Mouse (Mus musculus) heart, postnatal 4 days (tissue): ENCODE results near the gene 1700012B07Rik. TPM values are rescaled to one million over a fixed set of nuclear protein-coding genes. Genes with fewer than 3 reads are reported as not detected.

Experiments used
- DNase-seq: peaks from one replicate; pipeline ENCODE4 v3.0.0; 2021
- total RNA-seq, 2 experiments: library from RNA; stranded (reverse); gene quantifications; 2 replicates each; pipeline ENCODE4 v1.2.3; 2021

1700012B07Rik gene
- total RNA-seq, 2 experiments from 2014 or later = not detected

DNA sequence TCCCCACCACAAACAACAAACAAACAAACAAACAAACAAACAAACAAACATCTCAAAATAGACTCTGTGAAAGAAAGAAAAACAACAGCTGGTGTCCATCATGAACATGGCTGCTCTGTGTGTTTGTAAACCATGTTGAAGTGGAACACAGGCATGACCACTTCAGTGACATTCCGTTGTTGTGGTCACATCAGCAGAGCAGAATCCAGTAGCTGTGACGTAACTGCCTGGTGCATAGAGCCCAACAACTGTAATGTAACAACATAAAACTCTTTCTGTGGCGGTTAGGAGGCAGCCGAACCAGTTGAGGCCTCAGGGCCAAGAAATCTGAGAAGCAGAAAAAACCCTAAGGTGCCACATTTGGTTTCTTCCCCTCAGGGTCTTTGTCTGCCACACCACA lies 17.8 kb upstream of the 1700012B07Rik start:
- no peak for DNase-seq

DNA sequence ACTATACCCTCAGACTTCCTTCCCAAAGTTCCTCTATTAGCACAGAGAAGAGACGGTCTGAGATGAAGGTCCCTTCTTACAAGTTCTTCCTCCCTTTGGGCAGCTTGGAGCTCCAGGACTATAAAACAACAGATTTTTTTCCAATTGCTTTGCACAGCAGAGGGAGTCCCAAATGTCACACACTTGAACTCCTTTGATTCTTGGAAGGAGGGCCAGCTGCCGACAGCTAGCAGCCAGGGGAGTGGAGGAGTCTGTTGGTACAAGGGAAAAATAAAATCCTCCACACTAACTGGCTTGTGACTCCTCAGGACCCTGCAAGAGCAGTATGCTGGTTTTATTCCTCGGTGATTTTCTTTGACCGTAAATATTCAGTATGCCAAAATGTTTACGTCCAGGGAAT lies 16.6 kb upstream of the 1700012B07Rik start:
- DNase-seq = no peak

DNA sequence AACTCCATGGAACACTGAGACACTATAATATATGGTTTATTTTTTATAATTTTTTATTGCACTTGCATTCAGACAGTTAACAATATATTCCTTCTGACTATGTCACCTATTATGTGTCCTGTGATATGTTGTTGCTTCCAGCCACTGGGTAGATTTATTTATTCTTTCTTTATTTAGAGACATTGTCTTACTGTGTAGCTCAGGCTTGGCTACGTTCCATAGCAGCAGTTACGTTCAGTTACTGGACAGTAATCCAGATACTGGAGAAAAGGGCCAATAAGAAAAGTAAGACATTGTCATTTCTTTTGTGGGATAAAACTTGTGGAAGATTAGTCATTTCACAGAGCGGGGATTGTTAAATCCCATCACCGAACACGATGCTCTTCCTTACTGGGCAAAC lies 2.5 kb upstream of the 1700012B07Rik start:
- no peak for DNase-seq

DNA sequence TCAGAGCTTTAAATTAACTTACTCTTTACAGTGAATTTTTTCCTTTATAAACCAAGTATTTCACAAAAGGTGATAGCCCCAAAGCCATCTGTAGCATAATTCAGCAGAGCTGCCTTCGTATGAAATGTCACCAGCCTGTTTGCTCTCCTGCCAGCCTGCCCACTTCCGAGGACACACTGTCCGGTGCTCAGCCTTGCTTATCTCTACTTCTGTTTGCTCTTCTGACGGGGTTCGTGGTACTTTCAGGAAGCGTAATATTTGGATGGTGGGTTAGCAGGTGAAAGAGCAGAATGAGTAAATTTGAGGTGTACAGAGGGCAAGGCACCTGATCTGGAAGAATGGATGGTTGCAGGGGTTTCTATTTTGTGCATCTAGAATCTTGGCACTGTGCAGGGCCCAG lies 5.6 kb downstream of the 1700012B07Rik start:
- DNase-seq = no peak

DNA sequence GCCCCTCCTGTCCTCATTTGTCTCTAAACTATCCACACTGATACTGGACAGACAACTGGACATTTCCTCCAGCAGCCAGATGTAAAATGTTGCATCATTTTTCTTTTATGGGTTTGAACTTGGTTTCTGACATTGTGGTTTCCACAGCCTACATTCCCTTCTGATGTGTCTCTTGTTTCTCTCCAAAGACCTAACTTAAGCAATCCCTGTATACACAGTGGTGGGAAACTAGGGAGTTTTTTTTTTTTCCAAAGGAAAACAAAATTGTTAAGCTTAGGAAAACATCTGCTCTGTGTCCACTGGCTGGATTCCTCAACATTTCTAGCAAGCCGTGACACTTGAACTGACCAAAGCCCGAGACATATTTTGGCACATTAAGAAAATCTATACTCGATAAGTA lies 10.4 kb downstream of the 1700012B07Rik start:
- DNase-seq = no peak

DNA sequence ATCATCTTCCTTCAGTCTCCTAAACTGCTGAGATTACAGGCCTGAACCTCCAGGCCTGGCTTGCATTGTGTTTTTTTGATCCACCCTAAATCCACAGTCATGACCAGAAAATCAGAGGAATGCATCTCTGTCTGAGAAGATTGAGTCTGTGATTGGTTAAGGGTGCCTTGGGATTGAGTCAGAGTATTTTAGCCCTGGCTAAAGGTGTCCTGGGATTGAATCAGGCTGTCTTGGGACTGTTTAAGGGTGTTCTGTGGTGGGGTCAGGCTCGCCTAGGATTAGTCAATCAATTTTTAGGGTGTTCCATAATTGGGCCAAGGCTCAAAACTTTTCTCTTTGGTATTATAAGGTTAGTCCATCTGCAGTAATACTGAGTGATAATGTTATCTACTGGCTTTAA lies 10.9 kb downstream of the 1700012B07Rik start:
- DNase-seq = no peak

DNA sequence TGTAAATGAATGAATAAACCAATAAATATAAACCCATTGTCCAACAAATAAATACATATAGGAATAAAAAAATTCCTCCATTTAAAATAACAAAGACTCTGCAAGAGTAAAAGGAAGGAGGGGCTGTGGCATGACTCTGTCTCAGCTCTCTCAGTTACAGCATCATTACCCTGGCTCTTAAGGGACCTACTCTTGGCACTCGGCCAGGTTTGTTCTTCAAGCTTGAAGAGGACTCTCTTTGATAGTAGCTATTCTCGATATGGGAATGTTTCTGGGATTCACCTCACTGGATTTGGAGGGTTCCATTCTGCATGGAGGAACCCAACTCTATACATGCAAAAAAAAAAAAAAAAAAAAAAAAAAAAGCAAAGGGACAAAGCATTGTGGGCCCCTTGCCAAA lies 16.1 kb downstream of the 1700012B07Rik start:
- peak; percentile 35 for DNase-seq

DNA sequence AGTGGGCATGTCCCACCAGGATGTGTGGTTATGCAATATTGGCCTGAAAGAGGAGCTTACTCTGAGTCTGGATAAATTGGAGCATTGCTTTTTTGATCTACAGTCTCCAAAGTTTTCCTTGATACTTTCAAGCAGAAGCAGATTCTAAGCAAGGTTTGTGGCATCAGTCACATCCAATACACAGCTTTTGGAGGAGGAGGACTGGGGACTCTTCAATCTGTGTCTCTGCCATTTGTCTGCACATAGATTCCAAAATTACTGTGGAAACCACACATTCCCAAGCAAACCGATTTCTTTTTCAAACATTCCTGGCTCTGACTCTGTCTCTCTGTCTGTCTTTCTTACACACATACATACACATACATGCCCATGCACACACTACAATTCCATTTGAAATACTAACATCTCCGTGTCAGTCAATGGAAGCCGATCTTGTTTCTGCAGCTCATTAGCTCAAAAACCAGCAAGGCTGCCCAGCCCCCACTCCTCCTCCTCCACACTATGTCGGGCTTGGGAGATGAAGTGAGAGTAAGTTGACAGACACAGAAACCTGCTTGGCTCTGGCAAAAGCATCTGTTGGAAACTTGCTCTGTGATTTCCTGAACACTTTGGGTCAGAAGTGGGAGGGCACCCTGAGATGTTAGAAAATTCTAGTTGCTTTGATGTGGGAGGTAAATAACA lies 18.5 kb downstream of the 1700012B07Rik start:
- DNase-seq = no peak

DNA sequence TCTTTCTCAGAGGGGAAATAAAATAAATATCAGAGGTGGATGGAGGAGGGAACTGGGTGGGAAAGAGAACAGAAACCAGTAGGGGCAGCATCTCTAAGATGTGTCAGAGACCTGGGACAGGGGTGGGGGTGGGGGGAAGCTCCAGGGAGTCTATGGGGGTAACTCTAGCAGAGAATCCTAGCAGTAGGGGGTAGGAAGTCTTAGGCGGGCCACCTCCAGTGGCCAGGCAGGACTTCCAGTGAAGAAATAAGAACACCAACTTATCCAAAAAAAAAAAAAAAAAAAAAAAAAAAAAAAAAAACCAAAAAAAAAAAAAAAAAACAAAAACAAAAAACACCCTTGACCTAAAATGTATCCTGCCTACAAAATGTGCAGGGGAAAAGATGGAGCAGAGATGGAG lies 26.3 kb downstream of the 1700012B07Rik start:
- DNase-seq = no peak

DNA sequence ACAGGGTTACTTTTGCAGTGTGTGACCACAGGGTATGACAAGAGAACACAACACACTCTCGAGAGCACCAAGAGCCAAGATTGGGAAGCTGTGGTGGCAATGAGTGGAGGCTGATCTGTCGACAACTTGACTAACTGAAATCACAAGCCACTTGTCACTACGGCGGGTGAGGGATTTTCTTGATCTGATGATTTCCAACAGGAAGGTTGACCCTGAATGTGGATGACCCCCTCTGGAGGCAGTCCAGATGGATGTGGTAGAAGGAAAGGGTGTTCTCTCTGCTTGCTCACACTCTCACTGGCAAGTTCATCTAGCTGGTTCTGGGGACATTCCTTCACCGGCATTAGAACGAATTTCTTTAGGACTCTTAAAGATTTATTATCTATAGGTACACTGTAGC lies 30.3 kb downstream of the 1700012B07Rik start:
- DNase-seq = no peak

DNA sequence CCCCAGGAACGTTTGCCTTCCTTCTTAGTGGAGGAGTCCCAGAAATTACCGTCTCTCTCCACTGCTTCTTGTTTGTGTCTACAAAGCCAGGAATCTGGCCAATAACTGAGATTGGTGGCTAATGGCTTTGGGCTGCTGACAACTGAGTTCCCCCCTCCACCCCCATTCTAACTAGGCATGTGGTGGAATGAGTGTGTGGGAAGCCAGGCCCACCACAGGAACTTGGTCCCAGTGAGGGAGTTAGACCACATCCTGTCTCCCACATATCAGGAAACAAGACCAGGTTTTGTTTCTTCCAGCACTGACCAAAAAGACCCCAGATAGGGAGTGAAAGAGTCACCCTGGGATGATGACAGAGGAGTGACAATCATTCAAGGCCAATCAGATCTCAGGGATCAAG lies 32.3 kb downstream of the 1700012B07Rik start:
- DNase-seq = no peak

DNA sequence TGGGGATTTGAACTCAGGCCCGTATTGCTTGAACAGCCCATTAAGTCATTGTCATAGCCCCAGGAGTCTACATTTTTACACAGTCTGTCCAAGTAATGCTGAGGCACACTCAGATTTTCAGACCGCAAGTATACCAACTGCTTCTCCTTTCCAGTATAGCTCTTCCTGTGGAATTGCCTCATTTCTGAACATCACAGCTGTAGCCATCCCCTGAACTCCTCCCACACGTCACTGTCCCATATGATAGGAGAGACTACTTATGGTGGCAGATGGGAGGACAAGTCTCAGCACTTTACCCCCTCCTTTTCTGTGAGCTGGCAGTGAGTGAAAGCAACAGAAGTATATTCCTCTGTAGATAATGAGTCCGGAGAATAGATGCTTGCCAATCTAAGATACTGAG lies 34.3 kb downstream of the 1700012B07Rik start:
- DNase-seq = no peak

DNA sequence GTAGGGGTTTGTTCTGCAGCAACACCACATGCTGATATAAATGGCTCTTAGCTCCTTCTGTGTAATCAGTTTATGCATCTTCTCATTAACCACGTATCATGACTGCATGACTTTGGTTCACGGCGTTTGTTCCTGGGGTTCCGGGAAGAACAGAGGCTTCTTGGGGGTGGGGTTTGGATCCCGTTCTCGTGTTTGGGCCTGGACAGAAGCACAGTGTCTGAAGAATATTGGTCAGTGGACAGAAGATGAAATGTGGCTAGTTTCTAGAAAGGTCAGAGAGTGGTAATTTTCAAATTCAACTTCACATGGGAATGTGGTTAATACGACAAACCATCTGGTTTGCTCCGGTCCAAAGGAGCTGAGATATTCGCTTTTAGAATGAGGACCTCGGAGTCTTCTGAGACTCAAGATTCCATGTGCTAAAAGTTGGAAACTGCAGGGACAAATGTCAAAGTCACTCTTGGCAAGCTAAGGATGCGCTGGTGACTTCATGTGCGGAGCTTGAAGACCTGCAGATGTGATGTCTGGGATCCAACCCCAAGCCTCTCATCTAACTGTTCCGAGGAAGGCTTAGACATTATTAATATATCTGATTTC lies 35.3 kb downstream of the 1700012B07Rik start:
- no peak for DNase-seq

DNA sequence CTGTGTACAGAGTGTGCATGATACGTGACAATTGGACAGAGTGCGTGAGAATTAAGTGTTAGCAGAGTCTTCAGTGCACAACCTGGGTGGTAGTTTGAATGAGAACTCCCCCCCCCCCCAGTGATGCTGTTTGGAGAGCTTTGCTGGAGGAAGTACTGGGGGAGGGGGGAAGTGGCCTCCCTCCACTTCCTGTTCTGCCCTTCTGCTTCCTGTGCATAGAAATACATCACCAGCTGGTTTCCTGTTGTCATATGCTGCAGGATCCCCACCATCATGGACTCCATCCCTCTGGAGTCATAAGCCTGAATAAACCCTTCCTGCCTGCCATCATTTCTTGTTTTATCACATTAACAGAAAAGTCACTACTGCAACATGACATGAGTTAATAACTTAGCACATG lies 35.9 kb downstream of the 1700012B07Rik start:
- no peak for DNase-seq

DNA sequence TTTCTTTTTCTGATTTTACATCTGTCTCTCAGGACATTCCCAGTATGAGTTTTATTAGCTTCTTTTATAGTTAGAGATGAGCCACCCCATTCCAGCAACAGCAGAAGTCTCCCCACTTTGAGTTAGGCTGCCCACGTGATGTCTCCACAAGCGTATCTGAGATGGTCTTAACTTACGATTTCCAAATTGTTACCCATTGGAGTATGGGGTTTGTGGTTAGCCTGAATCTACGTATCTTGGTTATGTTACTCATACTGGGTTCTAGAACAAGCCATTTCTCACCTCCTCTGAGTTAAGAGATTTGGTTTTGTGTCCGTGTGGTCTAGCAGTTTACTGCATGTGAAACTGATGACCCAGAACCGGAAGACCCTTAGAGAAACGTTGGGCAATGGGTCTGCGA lies 37.6 kb downstream of the 1700012B07Rik start:
- DNase-seq = no peak

DNA sequence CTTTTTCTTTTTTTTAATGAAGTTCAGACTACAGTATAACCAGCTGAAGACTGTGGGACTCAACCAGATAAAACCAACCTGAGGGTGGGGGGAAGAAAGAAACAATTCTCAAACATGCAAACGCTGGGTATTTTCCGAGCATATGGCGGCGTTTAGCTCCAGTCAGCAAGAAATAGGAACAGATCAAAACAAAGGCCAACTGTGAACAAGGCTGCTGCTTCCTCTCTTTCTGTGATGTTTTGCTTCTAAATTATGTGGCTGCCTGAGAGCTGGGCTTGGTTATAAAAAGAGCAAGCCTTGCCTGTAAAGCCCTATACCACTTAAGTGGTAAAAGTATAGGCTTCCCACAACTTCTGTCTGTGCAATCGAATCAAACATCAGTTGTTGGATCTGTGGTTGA lies 42.5 kb downstream of the 1700012B07Rik start:
- DNase-seq = no peak

DNA sequence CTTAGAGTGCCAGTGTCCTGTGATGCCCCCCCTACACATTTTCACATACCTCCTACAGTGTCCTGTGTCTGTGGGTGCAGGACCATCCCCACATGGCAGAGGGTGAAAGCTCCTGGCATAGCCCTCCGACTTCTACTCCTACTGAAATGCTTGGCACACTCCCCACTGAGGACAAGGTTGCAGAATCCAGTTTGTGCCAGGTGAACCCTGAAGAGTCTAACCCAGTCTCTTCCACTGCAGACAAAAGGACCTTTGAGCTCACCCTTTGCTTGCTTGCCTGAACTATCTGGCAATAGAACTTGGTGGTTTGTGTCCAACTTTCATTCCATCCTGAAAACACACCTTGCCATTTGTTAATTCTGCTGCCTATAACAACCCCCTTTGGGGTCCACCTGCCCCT lies 56.5 kb downstream of the 1700012B07Rik start:
- DNase-seq = no peak

DNA sequence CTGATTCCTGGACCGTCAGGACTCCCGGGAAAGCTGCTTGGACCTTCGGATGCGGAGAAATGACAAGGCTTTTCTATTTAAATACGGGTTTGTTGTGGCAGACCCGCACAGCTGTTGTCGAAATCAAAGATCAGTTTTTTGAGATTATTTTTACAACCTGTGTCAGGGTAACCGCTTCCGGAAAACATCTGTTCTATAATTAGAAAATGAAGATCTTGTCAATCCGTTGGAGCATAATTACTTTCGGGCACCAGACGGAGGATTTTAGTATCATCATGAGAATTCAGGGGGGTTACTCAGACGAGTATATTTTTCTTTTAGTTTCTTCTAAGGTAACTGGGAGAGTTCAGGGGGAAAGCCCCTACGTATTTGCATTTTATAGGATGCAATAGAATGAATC lies 57.7 kb downstream of the 1700012B07Rik start:
- no peak for DNase-seq

DNA sequence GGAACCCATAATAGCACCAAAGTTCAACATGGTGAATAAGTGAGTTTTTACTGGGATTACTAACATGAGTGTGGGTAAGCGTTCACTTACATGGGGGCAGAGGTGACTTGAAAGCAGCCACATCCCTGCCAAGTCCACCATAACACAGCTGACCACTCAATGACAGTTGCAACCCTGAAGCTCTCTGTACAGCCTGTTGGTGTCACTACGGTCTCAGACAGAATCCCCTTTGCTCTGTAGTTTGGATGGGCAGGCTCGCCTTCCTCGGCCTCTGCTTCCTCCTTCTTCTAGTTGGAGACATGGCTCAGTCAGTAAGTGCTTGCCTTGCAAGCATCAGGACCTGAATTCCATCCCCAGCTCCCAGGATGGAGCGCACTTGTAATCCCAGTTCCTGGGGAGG lies 58.8 kb downstream of the 1700012B07Rik start:
- DNase-seq = no peak

DNA sequence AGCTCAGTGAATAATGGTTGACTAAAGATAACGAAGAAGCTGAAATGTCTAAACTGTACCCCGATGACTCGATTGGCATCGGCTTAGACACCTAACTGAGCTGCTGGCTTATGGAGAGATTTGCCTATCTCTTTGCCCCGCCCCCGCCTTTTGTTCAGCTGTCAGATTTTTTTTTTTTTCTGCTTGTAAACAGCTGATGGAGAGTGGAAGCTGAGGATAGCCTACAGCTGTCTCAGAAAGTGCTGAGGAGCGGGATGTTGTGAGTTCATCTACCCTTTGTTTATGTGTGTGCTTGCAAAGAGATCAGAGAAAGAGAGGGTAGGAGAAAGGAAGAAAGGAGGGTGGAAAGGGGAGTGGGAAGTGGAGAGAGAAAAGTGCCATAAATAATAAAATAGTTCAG lies 67.8 kb downstream of the 1700012B07Rik start:
- DNase-seq = no peak

DNA sequence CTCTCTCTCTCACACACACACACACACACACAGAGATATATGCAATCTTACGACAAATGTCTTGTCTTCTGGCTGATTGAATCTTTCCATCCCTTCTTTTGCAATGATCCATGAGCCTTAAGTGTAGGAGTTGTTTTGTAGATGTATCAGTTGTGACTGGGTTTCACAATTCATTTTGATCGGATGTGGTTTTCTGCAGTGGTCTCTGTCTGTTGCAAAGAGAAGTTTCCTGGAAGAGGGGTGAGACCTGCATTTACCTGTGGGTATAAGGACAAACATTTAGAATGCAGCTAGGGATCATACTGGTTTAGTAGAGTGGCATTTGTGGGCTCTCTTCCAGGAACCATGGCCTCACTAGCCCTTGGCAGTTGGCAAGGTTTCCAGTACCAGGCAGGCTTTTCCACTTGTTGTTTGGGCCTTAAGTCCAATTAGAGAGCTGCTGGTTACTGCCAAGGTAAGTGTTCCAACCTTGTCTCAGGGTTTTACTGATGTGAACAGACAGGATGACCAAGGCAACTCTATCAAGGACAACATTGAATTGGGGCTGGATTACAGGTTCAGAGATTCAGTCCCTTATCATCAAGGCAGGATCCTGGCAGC lies 69.1 kb downstream of the 1700012B07Rik start:
- no peak for DNase-seq

DNA sequence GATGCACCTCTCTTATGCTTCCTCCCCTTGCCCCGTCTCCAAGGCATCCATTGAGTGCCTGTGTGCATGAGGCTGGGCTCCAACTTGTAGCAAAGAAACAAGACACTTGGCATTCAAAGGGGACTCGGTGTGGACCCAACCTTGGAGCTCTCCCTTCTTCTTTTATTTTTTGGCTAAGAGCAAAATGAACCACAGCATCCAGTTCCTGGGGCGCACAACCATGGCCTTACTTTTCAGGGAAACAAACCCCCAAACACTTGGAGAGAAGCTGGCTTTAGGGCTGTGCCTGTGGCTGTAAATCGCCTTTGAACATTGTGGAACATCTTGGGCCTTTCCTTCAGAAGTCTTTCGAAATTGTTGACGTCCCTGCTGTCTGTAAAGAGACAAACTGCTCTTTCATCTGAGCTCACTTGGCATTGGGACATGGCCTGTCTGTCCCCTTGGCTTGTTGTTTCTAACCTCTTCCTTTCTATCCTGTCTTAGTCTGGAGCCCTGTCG lies 73.7 kb downstream of the 1700012B07Rik start:
- DNase-seq = no peak

DNA sequence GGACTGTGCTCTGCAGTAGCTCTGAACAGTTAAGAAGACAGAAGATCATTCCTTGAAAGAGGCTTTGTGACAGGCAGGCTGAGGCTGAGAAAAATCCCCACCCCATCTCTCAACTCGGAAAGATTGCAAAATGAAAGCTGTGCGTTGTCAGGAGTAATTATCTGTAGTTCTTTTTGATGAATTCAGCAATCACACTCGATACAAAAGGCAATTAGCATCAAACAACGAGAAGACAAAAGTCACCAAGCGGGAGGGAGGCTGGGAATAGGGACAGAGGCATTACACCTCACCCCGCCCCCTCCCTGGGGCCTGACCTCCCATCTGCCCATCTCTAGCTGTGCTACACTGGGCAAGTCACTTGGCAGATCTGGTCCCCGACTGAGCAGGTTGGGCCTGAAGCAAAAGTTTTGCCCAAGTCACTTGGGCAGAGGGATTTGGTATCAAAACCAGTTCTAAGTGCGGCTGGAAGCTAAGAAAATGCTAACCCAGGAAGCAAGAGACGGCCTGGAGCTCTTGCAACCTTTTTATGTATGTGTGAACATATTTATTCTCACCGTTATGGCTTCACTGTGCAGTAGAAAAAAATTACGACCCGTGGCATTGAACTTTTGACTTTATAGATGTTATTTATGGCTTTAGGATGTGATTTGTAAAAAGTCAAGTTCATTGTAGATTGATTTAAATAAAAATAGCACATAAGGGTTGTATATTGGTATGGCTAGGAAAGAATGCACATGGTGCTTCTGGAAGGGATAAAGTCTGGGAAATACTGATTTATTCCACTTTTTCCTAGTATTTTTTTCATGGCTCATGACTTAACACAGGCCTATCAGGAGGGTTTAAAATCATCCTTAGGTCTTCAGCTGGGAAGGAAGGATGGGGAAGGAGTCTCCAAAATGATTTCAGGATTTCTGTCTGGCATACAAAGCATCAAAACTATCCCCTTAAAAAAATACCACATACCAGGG lies 75.9 kb downstream of the 1700012B07Rik start:
- DNase-seq = no peak
